Mouse (Mus musculus) brain, embryonic 18.5 days (tissue): ENCODE data around the gene Plch2.
A peak's percentile ranks its signal among the peaks of the same experiment; 100 is the strongest.

Experiments used
- DNase-seq: peaks from one replicate; pipeline ENCODE4 v3.0.0-alpha.2; 2012; ENCODE audit warnings: low read depth, low spot score

Plch2 gene

GRCm38 (mm10) chr4:154958171-154958570, 98.4 kb downstream of the Plch2 start:
- peak; percentile 69 for DNase-seq

GRCm38 (mm10) chr4:154957289-154957993, 99.1 kb downstream of the Plch2 start:
- DNase-seq, result no peak

- DNase-seq, result no peak
Observed at GRCm38 (mm10) chr4:154956604-154957003, 100.0 kb downstream of the Plch2 start.

- no peak for DNase-seq
Observed at GRCm38 (mm10) chr4:154952461-154953241, 103.9 kb downstream of the Plch2 start.

GRCm38 (mm10) chr4:154949589-154949982, 107.0 kb downstream of the Plch2 start:
- DNase-seq, result no peak

- DNase-seq, result no peak
Observed at GRCm38 (mm10) chr4:154948940-154949588, 107.5 kb downstream of the Plch2 start.

- DNase-seq, result peak; percentile 61
Observed at GRCm38 (mm10) chr4:154948066-154948939, 108.3 kb downstream of the Plch2 start.

GRCm38 (mm10) chr4:154946319-154946718, 110.3 kb downstream of the Plch2 start:
- no peak for DNase-seq

- peak; percentile 76 for DNase-seq
Observed at GRCm38 (mm10) chr4:154944121-154944590, 112.4 kb downstream of the Plch2 start.

GRCm38 (mm10) chr4:154943323-154944039, 113.1 kb downstream of the Plch2 start:
- no peak for DNase-seq

- DNase-seq, result no peak
Observed at GRCm38 (mm10) chr4:154942632-154943322, 113.8 kb downstream of the Plch2 start.

GRCm38 (mm10) chr4:154941831-154942230, 114.8 kb downstream of the Plch2 start:
- no peak for DNase-seq

GRCm38 (mm10) chr4:154940156-154940555, 116.4 kb downstream of the Plch2 start:
- DNase-seq, result no peak

- no peak for DNase-seq
Observed at GRCm38 (mm10) chr4:154937746-154938145, 118.8 kb downstream of the Plch2 start.

- DNase-seq, result no peak
Observed at GRCm38 (mm10) chr4:154936542-154937255, 119.9 kb downstream of the Plch2 start.

- DNase-seq, result no peak
Observed at GRCm38 (mm10) chr4:154935788-154936187, 120.8 kb downstream of the Plch2 start.

GRCm38 (mm10) chr4:154934800-154935199, 121.8 kb downstream of the Plch2 start:
- DNase-seq, result no peak

- no peak for DNase-seq
Observed at GRCm38 (mm10) chr4:154933306-154933907, 123.2 kb downstream of the Plch2 start.
